Mouse (Mus musculus) E14TG2a.4 (cell line): ENCODE results near the gene Iqsec3.

ENCODE experiments used
- CTCF ChIP-seq: conservative IDR thresholded peaks from 2 replicates; pipeline ENCODE4 v1.5.1; 2014; ENCODE audit warnings: low read length
- NANOG ChIP-seq: IDR thresholded peaks from 2 replicates; pipeline ENCODE4 v1.6.1; 2014; ENCODE audit warnings: borderline replicate concordance, low read length, mixed read lengths
- POU5F1 ChIP-seq: IDR thresholded peaks from 2 replicates; pipeline ENCODE4 v1.6.1; 2014; ENCODE audit warnings: low read length, borderline replicate concordance

DNA sequence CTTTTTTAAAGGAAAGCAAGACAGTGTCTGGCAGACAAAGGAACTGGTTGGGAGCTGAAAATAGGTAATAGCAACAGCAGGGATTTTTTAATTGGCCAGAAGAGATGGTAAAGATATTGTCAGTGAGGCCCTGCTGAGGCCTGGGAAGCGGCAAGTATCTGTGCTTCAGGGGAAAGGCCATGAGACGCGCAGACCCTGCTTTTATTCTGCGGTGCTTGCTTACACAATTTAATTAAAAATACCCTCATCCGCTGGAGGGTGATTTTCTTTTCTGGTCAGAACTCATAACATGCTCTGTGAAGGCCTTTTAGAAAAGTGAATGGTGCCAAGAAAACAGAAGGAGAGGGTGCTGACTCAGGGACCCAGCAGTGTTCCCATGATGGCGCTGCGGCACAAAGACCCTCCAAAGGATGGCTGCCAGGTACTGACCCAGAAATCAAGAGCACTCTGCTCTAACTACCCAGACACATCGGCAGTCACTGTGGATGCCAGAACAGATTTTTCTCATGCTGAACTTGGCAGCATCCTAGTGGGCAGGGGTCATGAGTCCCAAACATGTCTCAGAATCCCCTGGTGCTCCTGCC lies 70.7 kb downstream of the Iqsec3 start:
- TF ChIP-seq CTCF, result no peak
- no peak for TF ChIP-seq POU5F1
- no peak for TF ChIP-seq NANOG
